Mouse (Mus musculus): Measurements from ENCODE around the gene Hnrnpl.

- no peak for TF ChIP-seq CTCF (IDR thresholded peaks at IDR 0.05; ENCODE audit: insufficient read depth, low read length)
- TF ChIP-seq POLR2A (IDR thresholded peaks at IDR 0.05; ENCODE audit: borderline replicate concordance, extremely low read depth, low read depth, low read length): no peak
Measured at GRCm38 (mm10) chr7:28860898-28861297, 52.6 kb downstream of the Hnrnpl start.
